Mouse (Mus musculus) left cerebral cortex, adult 11 months (tissue): ENCODE measurements around the gene Olfr1164.

Experiments
- DNase-seq: peaks from one replicate; pipeline ENCODE4 v3.0.0; 2022; ENCODE audit warnings: low spot score

Gene Olfr1164

GRCm38 (mm10) chr2:88093866-88094265, at the start of gene Olfr1164:
TSS of gene Olfr1164 (minus strand) at chr2:88093966.
- no peak for DNase-seq

GRCm38 (mm10) chr2:88128172-88128571, 34.4 kb upstream of the Olfr1164 start, which contains the start of gene Olfr1166:
TSS of gene Olfr1166 (minus strand) at chr2:88128272.
- DNase-seq = no peak

GRCm38 (mm10) chr2:88071730-88072129, 22.0 kb downstream of the Olfr1164 start, which contains the start of gene Olfr1163:
TSS of gene Olfr1163 (minus strand) at chr2:88071830.
- no peak for DNase-seq

GRCm38 (mm10) chr2:88063587-88063986, 30.2 kb downstream of the Olfr1164 start:
- no peak for DNase-seq

- DNase-seq = no peak
Observed at GRCm38 (mm10) chr2:88051029-88051428, 42.7 kb downstream of the Olfr1164 start, which contains the start of gene Olfr1162. TSS of gene Olfr1162 (minus strand) at chr2:88051129.
